Mouse (Mus musculus) hematopoietic stem cell, adult 5-6 weeks (primary cell): ENCODE measurements around the gene Fbxw22. TPM values are rescaled to one million over a fixed set of nuclear protein-coding genes. Genes with fewer than 3 reads are reported as not detected.
"Not testable (repeated sequence)": the region's sequence is repeated elsewhere in the genome, so short reads cannot be mapped to it uniquely, and the experiment has no call there.

Experiments used
- ATAC-seq, 2 experiments: fragments of 125-278 bp in 1 of 2; replicated peaks in 1 of 2; 2 replicates each; pipeline ENCODE4 v1.8.0; 2016 to 2017; ENCODE audit warnings: inconsistent platforms in 2 of 2, mild to moderate bottlenecking in 2 of 2, moderate number of reproducible peaks in 2 of 2, low read depth in 1 of 2, moderate TSS enrichment in 1 of 2; ENCODE audit not compliant: low FRiP score in 2 of 2, poor library complexity in 2 of 2, severe bottlenecking in 2 of 2, insufficient read depth in 1 of 2, low TSS enrichment in 1 of 2
- total RNA-seq: library from RNA; stranded (forward); fragments of 172-1452, 232-1000 nt; gene quantifications from 2 replicates; pipeline ENCODE4 v1.2.3, GENCODE M21; 2017

Gene Fbxw22
- total RNA-seq, result not detected in 2 replicates

GRCm38 (mm10) chr9:109404196-109404595 is at the start of gene Fbxw22:
TSS of gene Fbxw22 (minus strand) at chr9:109404296.
- not testable (repeated sequence) for ATAC-seq

GRCm38 (mm10) chr9:109449040-109449439 is 44.9 kb upstream of the Fbxw22 start, which contains the start of gene Fbxw16:
TSS of gene Fbxw16 (minus strand) at chr9:109449140.
- no peak for ATAC-seq

GRCm38 (mm10) chr9:109432956-109433355 is 28.9 kb upstream of the Fbxw22 start:
- no peak for ATAC-seq

- not testable (repeated sequence) for ATAC-seq
Observed at GRCm38 (mm10) chr9:109339559-109339958, 64.5 kb downstream of the Fbxw22 start, which contains the start of gene Fbxw28. TSS of gene Fbxw28 (minus strand) at chr9:109339659.

Other genes starting within 250 kb of the Fbxw22 start
- gene Fbxw21, start 242.3 kb downstream of the Fbxw22 start, total RNA-seq, result not detected in 2 replicates
- gene Fbxw13, start 208.3 kb downstream of the Fbxw22 start, total RNA-seq, result not detected in 2 replicates
- not detected in 2 replicates for gene Fbxw20, start 169.5 kb downstream of the Fbxw22 start, total RNA-seq
- gene Fbxw14, start 116.6 kb downstream of the Fbxw22 start, total RNA-seq, result not detected in 2 replicates
- gene Fbxw28, start 64.6 kb downstream of the Fbxw22 start, total RNA-seq, result not detected in 2 replicates
- not detected in 2 replicates for gene Fbxw16, start 44.8 kb upstream of the Fbxw22 start, total RNA-seq
- gene Fbxw19, start 91.6 kb upstream of the Fbxw22 start, total RNA-seq, result not detected in 2 replicates
- not detected in 2 replicates for gene Fbxw15, start 164.0 kb upstream of the Fbxw22 start, total RNA-seq
- not detected in 2 replicates for gene Fbxw24, start 221.8 kb upstream of the Fbxw22 start, total RNA-seq